Mouse (Mus musculus) limb, embryonic 12.5 days (tissue): ENCODE results near the gene Gm12830. TPM values are rescaled to one million over a fixed set of nuclear protein-coding genes. Genes with fewer than 3 reads are reported as not detected.

ENCODE experiments used
- ATAC-seq: fragments of 200-750 bp; cut with Nextera tagmentation; 2 replicates; pipeline ENCODE4 v1.8.0; 2017; ENCODE audit warnings: low read depth, moderate TSS enrichment; ENCODE audit not compliant: insufficient number of reproducible peaks, insufficient read depth, low FRiP score, low TSS enrichment
- H3K27ac ChIP-seq: fragments of 300-500 bp; sonication (generic); 2 replicates; pipeline ENCODE4 v1.5.1; 2016; ENCODE audit warnings: mild to moderate bottlenecking, moderate library complexity
- H3K27me3 ChIP-seq: fragments of 300-500 bp; sonication (generic); 2 replicates; pipeline ENCODE4 v1.6.1; 2016; ENCODE audit warnings: mild to moderate bottlenecking, moderate library complexity
- H3K36me3 ChIP-seq: fragments of 300-500 bp; sonication (generic); 2 replicates; pipeline ENCODE4 v1.6.1; 2016; ENCODE audit warnings: mild to moderate bottlenecking, moderate library complexity
- H3K4me1 ChIP-seq: fragments of 300-500 bp; sonication (generic); replicated peaks from 2 replicates; pipeline ENCODE4 v1.6.1; 2016
- H3K4me2 ChIP-seq: fragments of 300-500 bp; sonication (generic); 2 replicates; pipeline ENCODE4 v1.6.1; 2016; ENCODE audit warnings: mild to moderate bottlenecking, moderate library complexity
- H3K4me3 ChIP-seq: fragments of 300-500 bp; sonication (generic); replicated peaks from 2 replicates; pipeline ENCODE4 v1.5.1; 2016; ENCODE audit warnings: mild to moderate bottlenecking
- H3K9ac ChIP-seq: fragments of 300-500 bp; sonication (generic); replicated peaks from 2 replicates; pipeline ENCODE4 v1.6.1; 2016; ENCODE audit warnings: mild to moderate bottlenecking, moderate library complexity
- H3K9me3 ChIP-seq: fragments of 300-500 bp; sonication (generic); 2 replicates; pipeline ENCODE4 v1.6.1; 2016; ENCODE audit warnings: mild to moderate bottlenecking, moderate library complexity
- WGBS: fragments of 180-500 bp; shearing (Covaris S2); methylation state at CpG from one replicate; pipeline ENCODE4 v1.1.7; 2016; 5-methylcytosine and 5-hydroxymethylcytosine counted together
- polyA plus RNA-seq: library from polyadenylated mRNA; unstranded; fragments of >200 nt; fragmentation: Nextera tagmentation; extraction: Ambion mirVana; gene quantifications from 2 replicates; pipeline ENCODE4 v1.2.1, GENCODE M21; 2016

The Gm12830 gene
- polyA plus RNA-seq, 1 experiment from 2014 or later = not detected

GRCm38 (mm10) chr4:114797254-114797914 lies 24.1 kb upstream of the Gm12830 start:
- H3K36me3 ChIP-seq = no peaks in the 10 kb centered on the region
- no peak overlapping the region for H3K9ac ChIP-seq
- whole genome bisulfite sequencing = 52% methylated on average over 5 of the region's 5 CpGs
- no peak overlapping the region for H3K27ac ChIP-seq
- no peaks in the 10 kb centered on the region for H3K9me3 ChIP-seq
- ATAC-seq = no peak
- H3K4me2 ChIP-seq = no peak overlapping the region
- peaks cover 53% of the 10 kb centered on the region for H3K27me3 ChIP-seq
- peaks cover 27% of the 10 kb centered on the region for H3K4me1 ChIP-seq
- no peak overlapping the region for H3K4me3 ChIP-seq

- no peaks in the 10 kb centered on the region for H3K36me3 ChIP-seq
- no peak overlapping the region for H3K4me2 ChIP-seq
- H3K4me3 ChIP-seq = no peak overlapping the region
- peaks cover 28% of the 10 kb centered on the region for H3K4me1 ChIP-seq
- peaks cover 56% of the 10 kb centered on the region for H3K27me3 ChIP-seq
- H3K9me3 ChIP-seq = no peaks in the 10 kb centered on the region
- peak; percentile 12; the same call in 1 of the 2 replicates for ATAC-seq
- WGBS = 56% methylated on average over 7 of the region's 7 CpGs
- no peak overlapping the region for H3K27ac ChIP-seq
- no peak overlapping the region for H3K9ac ChIP-seq
These were observed 23.4 kb upstream of the Gm12830 start for GRCm38 (mm10) chr4:114798041-114798624.

- H3K4me1 ChIP-seq = peaks cover 12% of the 10 kb centered on the region; the same call in 1 of the 2 replicates
- no peak overlapping the region for H3K4me2 ChIP-seq
- 56% methylated on average over 5 of the region's 5 CpGs for WGBS
- peak; percentile 35; the same call in 1 of the 2 replicates for ATAC-seq
- H3K27ac ChIP-seq = peak overlapping the region; percentile 59
- no peak overlapping the region for H3K4me3 ChIP-seq
- H3K27me3 ChIP-seq = peaks cover 35% of the 10 kb centered on the region
- no peaks in the 10 kb centered on the region for H3K9me3 ChIP-seq
- no peak overlapping the region for H3K9ac ChIP-seq
- no peaks in the 10 kb centered on the region for H3K36me3 ChIP-seq
These were observed 17.4 kb upstream of the Gm12830 start for GRCm38 (mm10) chr4:114804096-114804495.

DNA sequence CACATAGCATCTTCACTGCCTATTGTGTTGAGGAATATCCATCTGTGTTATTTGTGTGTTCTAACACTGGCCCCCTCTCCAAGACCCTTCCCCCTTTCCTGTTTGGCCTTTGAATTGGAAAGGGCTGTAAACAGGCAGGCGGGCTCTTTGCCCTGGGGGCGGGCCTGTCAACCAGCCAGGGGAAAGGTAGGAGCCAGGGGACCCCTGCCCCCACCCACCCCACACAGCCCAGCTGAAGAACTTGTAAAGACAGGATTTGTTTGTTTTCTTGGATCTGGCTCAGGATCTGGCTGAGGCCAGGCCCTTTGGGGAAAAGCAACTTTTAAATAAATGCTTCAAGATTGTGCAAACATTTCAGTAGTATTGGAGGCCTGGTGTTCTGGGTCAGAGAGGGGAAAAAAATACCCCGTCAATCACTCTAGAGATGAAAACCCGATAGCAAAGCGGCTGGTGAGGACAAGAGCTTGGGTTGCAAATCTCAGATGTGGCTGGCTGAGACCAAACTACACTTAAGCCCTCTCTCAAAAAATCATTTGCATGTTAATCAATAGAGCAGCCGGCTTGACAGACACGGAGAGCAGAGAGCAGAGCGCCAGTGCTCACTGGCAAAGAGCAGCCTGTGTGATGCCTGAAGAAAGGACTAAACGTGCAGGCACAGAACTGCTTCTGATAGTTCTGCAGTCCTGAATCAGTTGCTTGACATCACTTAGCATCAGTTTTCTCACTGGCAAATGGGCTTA lies 2.4 kb upstream of the Gm12830 start:
- Histone ChIP-seq H3K27ac (peak overlapping the region; percentile 41), H3K9me3 (no peaks in the 10 kb centered on the region), H3K36me3 (no peaks in the 10 kb centered on the region), H3K9ac (no peak overlapping the region), H3K4me2 (no peak overlapping the region), H3K4me1 (peaks cover 35% of the 10 kb centered on the region), H3K27me3 (peaks cover 50% of the 10 kb centered on the region), H3K4me3 (no peak overlapping the region)
- WGBS = 8% methylated on average over 9 of the region's 9 CpGs
- no peak for ATAC-seq

- Histone ChIP-seq H3K9ac (no peak overlapping the region), H3K9me3 (no peaks in the 10 kb centered on the region), H3K27ac (no peak overlapping the region), H3K36me3 (no peaks in the 10 kb centered on the region), H3K4me2 (no peak overlapping the region), H3K4me1 (peaks cover 3% of the 10 kb centered on the region; the same call in 1 of the 2 replicates), H3K4me3 (no peak overlapping the region), H3K27me3 (peaks cover 86% of the 10 kb centered on the region)
- WGBS = 67% methylated on average over 10 of the region's 10 CpGs
- ATAC-seq = no peak
These were observed 13.5 kb downstream of the Gm12830 start for GRCm38 (mm10) chr4:114834770-114835581.

- 0 out of 2 replicates have a peak overlapping the region, but pooled peaks have one; percentile 52 for H3K4me2 ChIP-seq
- 28% methylated on average over 9 of the region's 9 CpGs for WGBS
- no peaks in the 10 kb centered on the region for H3K9me3 ChIP-seq
- no peaks in the 10 kb centered on the region for H3K36me3 ChIP-seq
- H3K4me3 ChIP-seq = no peak overlapping the region
- no peak overlapping the region for H3K9ac ChIP-seq
- H3K4me1 ChIP-seq = peaks cover 39% of the 10 kb centered on the region
- peaks cover 83% of the 10 kb centered on the region for H3K27me3 ChIP-seq
- ATAC-seq = no peak
- no peak overlapping the region for H3K27ac ChIP-seq
These were observed 19.9 kb downstream of the Gm12830 start for GRCm38 (mm10) chr4:114841336-114841920.

GRCm38 (mm10) chr4:114842376-114842960 lies 20.9 kb downstream of the Gm12830 start:
- Histone ChIP-seq H3K9ac (no peak overlapping the region), H3K4me3 (peak overlapping the region; percentile 26), H3K4me1 (peaks cover 45% of the 10 kb centered on the region), H3K9me3 (no peaks in the 10 kb centered on the region), H3K27me3 (peaks cover 81% of the 10 kb centered on the region), H3K4me2 (peak overlapping the region; percentile 52), H3K27ac (peak overlapping the region; percentile 75), H3K36me3 (no peaks in the 10 kb centered on the region)
- WGBS = 1% methylated on average over 7 of the region's 11 CpGs
- peak; percentile 52; the same call in 1 of the 2 replicates for ATAC-seq

DNA sequence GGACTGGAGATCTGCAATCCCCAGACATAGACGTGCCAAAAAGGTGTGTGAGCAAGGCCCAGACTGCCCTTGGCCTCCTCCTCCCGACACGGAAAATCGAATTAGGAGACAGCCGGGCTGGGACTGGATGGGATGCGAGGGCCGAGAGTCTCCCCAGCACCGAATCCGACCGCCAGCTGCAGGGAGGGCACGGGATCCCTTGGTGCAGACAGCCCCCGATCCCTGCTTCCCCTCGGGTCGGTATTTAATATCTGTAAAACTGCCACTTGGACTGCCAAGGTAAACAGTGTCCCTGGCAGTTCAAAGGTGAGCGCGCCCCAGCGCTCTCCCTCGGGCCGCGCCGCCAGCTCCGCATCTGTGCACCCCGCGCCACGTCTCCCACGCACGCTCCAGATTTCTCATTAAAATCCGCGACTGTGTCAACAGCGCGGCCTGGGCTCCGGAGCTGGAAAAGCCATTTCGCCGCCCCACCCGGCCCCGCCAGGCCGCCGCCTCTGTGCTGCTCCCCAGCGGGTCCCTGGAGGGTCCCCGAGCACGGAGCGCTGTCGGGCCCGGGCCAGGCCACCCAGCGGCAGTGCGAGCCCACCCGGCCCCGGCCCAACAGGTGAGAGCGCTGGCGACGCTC lies 21.7 kb downstream of the Gm12830 start:
- peak; percentile 32 for ATAC-seq
- H3K4me3 ChIP-seq = peak overlapping the region; percentile 40
- under 1% methylated on average over 51 of the region's 51 CpGs for WGBS
- peaks cover 45% of the 10 kb centered on the region for H3K4me1 ChIP-seq
- H3K27ac ChIP-seq = peak overlapping the region; percentile 88
- peak overlapping the region; percentile 74 for H3K4me2 ChIP-seq
- peaks cover under 1% of the 10 kb centered on the region; the same call in 1 of the 2 replicates for H3K9me3 ChIP-seq
- H3K9ac ChIP-seq = peak overlapping the region; percentile 55
- peaks cover 77% of the 10 kb centered on the region for H3K27me3 ChIP-seq
- no peaks in the 10 kb centered on the region for H3K36me3 ChIP-seq

- Histone ChIP-seq H3K4me2 (no peak overlapping the region), H3K4me1 (peaks cover 45% of the 10 kb centered on the region), H3K9me3 (peaks cover 3% of the 10 kb centered on the region; the same call in 1 of the 2 replicates), H3K9ac (no peak overlapping the region), H3K36me3 (no peaks in the 10 kb centered on the region), H3K4me3 (no peak overlapping the region), H3K27me3 (peaks cover 77% of the 10 kb centered on the region), H3K27ac (no peak overlapping the region)
- WGBS = 31% methylated on average over 1 of the region's 1 CpGs
- ATAC-seq = no peak
These were observed 23.1 kb downstream of the Gm12830 start for GRCm38 (mm10) chr4:114844600-114844999.

- ATAC-seq = no peak
- Histone ChIP-seq H3K9me3 (peaks cover 3% of the 10 kb centered on the region; the same call in 1 of the 2 replicates), H3K27me3 (peaks cover 68% of the 10 kb centered on the region), H3K27ac (no peak overlapping the region), H3K9ac (no peak overlapping the region), H3K4me2 (no peak overlapping the region), H3K4me1 (peaks cover 45% of the 10 kb centered on the region), H3K4me3 (no peak overlapping the region), H3K36me3 (no peaks in the 10 kb centered on the region)
- 28% methylated on average over 4 of the region's 4 CpGs for WGBS
These were observed 24.1 kb downstream of the Gm12830 start for GRCm38 (mm10) chr4:114845622-114846021.
